Mouse (Mus musculus) R1 (cell line): ENCODE results near the gene Fbxw25.
"Not testable (repeated sequence)": the region's sequence is repeated elsewhere in the genome, so short reads cannot be mapped to it uniquely, and the experiment has no call there.

ENCODE experiments used
- DNase-seq: peaks from one replicate; pipeline ENCODE4 v3.0.0-alpha.2; 2018; ENCODE audit warnings: low read depth, low spot score

Gene Fbxw25

GRCm38 (mm10) chr9:109664552-109664951 lies at the start of gene Fbxw25:
Gene Fbxw25 (minus strand): TSS chr9:109664652.
- DNase-seq: not testable (repeated sequence)

- DNase-seq: not testable (repeated sequence)
These were observed 38.1 kb upstream of the Fbxw25 start, which contains the start of gene Fbxw18 for GRCm38 (mm10) chr9:109702600-109702999. Gene Fbxw18 (minus strand): TSS chr9:109702700.

GRCm38 (mm10) chr9:109685299-109685698 lies 20.8 kb upstream of the Fbxw25 start:
- peak; percentile 43 for DNase-seq

GRCm38 (mm10) chr9:109625957-109626356 lies 38.5 kb downstream of the Fbxw25 start, which contains the start of gene Fbxw24:
Gene Fbxw24 (minus strand): TSS chr9:109626057.
- DNase-seq: not testable (repeated sequence)

- peak; percentile 73 for DNase-seq
These were observed 57.6 kb downstream of the Fbxw25 start for GRCm38 (mm10) chr9:109606837-109607236.

- peak; percentile 43 for DNase-seq
These were observed 62.3 kb downstream of the Fbxw25 start for GRCm38 (mm10) chr9:109602128-109602527.

- DNase-seq: peak; percentile 82
These were observed 67.2 kb downstream of the Fbxw25 start for GRCm38 (mm10) chr9:109597226-109597625.
